ENCODE assay signal across 26 mouse cellular contexts in genomic region chr14:79285549-79285948, GRCm38 (mm10). TPM values are rescaled to one million over a fixed set of nuclear protein-coding genes. Genes with fewer than 3 reads are reported as not detected.
DNase-seq lines count a peak whose midpoint lies in the region; TF ChIP-seq lines count a peak whose summit lies in the region.
"Had no signal": no experiment of that assay in that cellular context is flagged by ENCODE, and none has a peak within 500 bp of the region (broad histone marks: within the 10 kb centered on the region; RNA-seq: fewer than 3 reads in every experiment).

No protein-coding gene starts in this region.

- no peak for TF ChIP-seq POLR2A in ES-Bruce4 (IDR thresholded peaks at IDR 0.05; ENCODE audit: insufficient read depth, low read length)

- peaks cover 10% of the 10 kb centered on the region for H3K4me1 ChIP-seq in ES-Bruce4 (ENCODE audit: control insufficient read depth, insufficient read depth, low read length)
- peaks cover 8% of the 10 kb centered on the region for H3K4me1 ChIP-seq in brown adipose tissue, adult 24 weeks (ENCODE audit: control insufficient read depth, insufficient read depth, insufficient read length, low read length)

- no peak overlapping the region for H3K4me3 ChIP-seq in ES-Bruce4 (ENCODE audit: low read depth, low read length)
- H3K4me3 ChIP-seq in brown adipose tissue, adult 24 weeks (ENCODE audit: insufficient read depth, low read depth, low read length): no peak overlapping the region
- H3K4me3 ChIP-seq: embryonic facial prominence, embryonic 10.5 days; embryonic facial prominence, embryonic 12.5 days; forebrain, embryonic 13.5 days; forebrain, embryonic 15.5 days had no signal

- no peak for TF ChIP-seq CTCF in ES-Bruce4 (IDR thresholded peaks at IDR 0.05; ENCODE audit: low read depth, low read length)

- TF ChIP-seq EP300 in ES-Bruce4 (IDR thresholded peaks at IDR 0.05; ENCODE audit: insufficient read depth, low read depth, low read length): peak; percentile 99

- DNase-seq in ES-CJ7 (ENCODE audit: low read depth, low spot score): peak; percentile 52
- DNase-seq in spleen, postnatal 36 days (ENCODE audit: low spot score in 2 of 2): no peak
- no peak for DNase-seq in adrenal gland, adult 8-10 months
- DNase-seq: adrenal gland, postnatal 10 days; adrenal gland, postnatal 25 days; cerebellum, adult 11-12 months; cerebellum, adult 2 months; cerebellum, adult 9-10 months; cerebellum, postnatal 10 days; cerebellum, postnatal 25 days; forebrain, postnatal 0 days had no signal

- no peaks in the 10 kb centered on the region for H3K9me3 ChIP-seq in ES-Bruce4 (replicated peaks; ENCODE audit: control insufficient read depth, insufficient read depth, low read length, poor library complexity, severe bottlenecking)
- H3K9me3 ChIP-seq: embryonic facial prominence, embryonic 10.5 days; embryonic facial prominence, embryonic 12.5 days; forebrain, embryonic 13.5 days; forebrain, embryonic 15.5 days had no signal

- H3K36me3 ChIP-seq in ES-Bruce4 (ENCODE audit: control insufficient read depth, insufficient read depth, low read length, poor library complexity, severe bottlenecking): no peaks in the 10 kb centered on the region
- H3K36me3 ChIP-seq: embryonic facial prominence, embryonic 10.5 days; forebrain, embryonic 15.5 days had no signal

- H3K27ac ChIP-seq in ES-Bruce4 (ENCODE audit: insufficient read depth, low read length): peak overlapping the region; percentile 37; the same call in 1 of the 2 replicates
- peak overlapping the region; percentile 37 for H3K27ac ChIP-seq in brown adipose tissue, adult 24 weeks (replicated peaks; ENCODE audit: low read depth, low read length)
- H3K27ac ChIP-seq: embryonic facial prominence, embryonic 10.5 days; embryonic facial prominence, embryonic 12.5 days; forebrain, embryonic 13.5 days; forebrain, embryonic 15.5 days had no signal

- no peak overlapping the region for H3K9ac ChIP-seq in ES-Bruce4 (ENCODE audit: low read depth, poor library complexity, severe bottlenecking)
- H3K9ac ChIP-seq: embryonic facial prominence, embryonic 12.5 days; forebrain, embryonic 13.5 days; forebrain, embryonic 15.5 days; forebrain, postnatal 0 days had no signal

- no peaks in the 10 kb centered on the region for H3K27me3 ChIP-seq in ES-Bruce4 (ENCODE audit: control insufficient read depth, insufficient read depth, low read length, poor library complexity, severe bottlenecking)
- H3K27me3 ChIP-seq: embryonic facial prominence, embryonic 12.5 days; forebrain, embryonic 13.5 days; forebrain, embryonic 15.5 days had no signal

RNA-seq across cellular contexts. Expression of gene Rgcc, which starts 15.9 kb away (rescaled TPM):
- polyA plus RNA-seq in ES-Bruce4 (2011; ENCODE audit: insufficient read depth, insufficient read length, low read depth, missing spikeins): 15.1 and 17.9 TPM in 2 replicates
- 325 and 446 TPM in 2 replicates for polyA plus RNA-seq in brown adipose tissue, adult 24 weeks (2012; ENCODE audit: insufficient read depth, insufficient read length, missing spikeins)
- total RNA-seq in adrenal gland, adult 8-10 months (2022): 100 to 1,000 TPM in 3 of 4 experiments, 10 to 100 TPM in 1; 88.1 to 240 (median 162) TPM

RNA-seq across cellular contexts. Expression of gene Zfp957, which starts 38.4 kb away (rescaled TPM):
- polyA plus RNA-seq in ES-Bruce4 (2011; ENCODE audit: insufficient read depth, insufficient read length, low read depth, missing spikeins): not detected in 2 replicates
- not detected in 2 replicates for polyA plus RNA-seq in brown adipose tissue, adult 24 weeks (2012; ENCODE audit: insufficient read depth, insufficient read length, missing spikeins)
- total RNA-seq in adrenal gland, adult 8-10 months (2022): under 1 TPM in 1 of 4 experiments, not detected in 3; 0.12 TPM
- total RNA-seq: adrenal gland, adult 18-20 months; adrenal gland, postnatal 10 days; adrenal gland, postnatal 25 days; adrenal gland, postnatal 4 days; ES-E14; forebrain, postnatal 0 days; MEL had no signal
- polyA plus RNA-seq: brain, embryonic 14.5 days; C2C12; cerebellum, adult 2 months; cortical plate, adult 2 months; embryonic facial prominence, embryonic 10.5 days; embryonic facial prominence, embryonic 12.5 days; embryonic facial prominence, embryonic 14.5 days; forebrain, embryonic 11.5 days; forebrain, embryonic 13.5 days; forebrain, embryonic 15.5 days; forebrain, postnatal 0 days had no signal

Comparison
In these comparisons a context has a peak if more than half of its experiments do, and no peak if none do; other contexts are left out.
1. RNA of gene Rgcc, which starts 15.9 kb away (polyA plus RNA-seq): 325 to 446 TPM in brown adipose tissue, adult 24 weeks; 15.1 to 17.9 TPM in ES-Bruce4; every median in the first group is over 10 times any median in the second.